Mouse (Mus musculus) left cerebral cortex, adult 11 months (tissue): ENCODE data around the gene Cltc.

ENCODE experiments used
- DNase-seq: peaks from one replicate; pipeline ENCODE4 v3.0.0; 2022; ENCODE audit warnings: low spot score

Gene Cltc

GRCm38 (mm10) chr11:86682861-86683260 is 74.5 kb downstream of the Cltc start:
- DNase-seq = no peak

- DNase-seq = no peak
These were observed 75.9 kb downstream of the Cltc start for GRCm38 (mm10) chr11:86681423-86681822.

GRCm38 (mm10) chr11:86680729-86681128 is 76.6 kb downstream of the Cltc start:
- no peak for DNase-seq

GRCm38 (mm10) chr11:86678957-86679356 is 78.4 kb downstream of the Cltc start:
- DNase-seq = no peak

GRCm38 (mm10) chr11:86675520-86675919 is 81.8 kb downstream of the Cltc start:
- no peak for DNase-seq

GRCm38 (mm10) chr11:86672772-86673171 is 84.6 kb downstream of the Cltc start:
- DNase-seq = no peak

- peak; percentile 58 for DNase-seq
These were observed 86.2 kb downstream of the Cltc start for GRCm38 (mm10) chr11:86671041-86671675.

- DNase-seq = no peak
These were observed 89.2 kb downstream of the Cltc start for GRCm38 (mm10) chr11:86668169-86668568.

- no peak for DNase-seq
These were observed 89.8 kb downstream of the Cltc start for GRCm38 (mm10) chr11:86667553-86667952.

GRCm38 (mm10) chr11:86664406-86664805 is 93.0 kb downstream of the Cltc start:
- DNase-seq = no peak

GRCm38 (mm10) chr11:86663977-86664376 is 93.4 kb downstream of the Cltc start:
- DNase-seq = no peak

- DNase-seq = no peak
These were observed 94.1 kb downstream of the Cltc start for GRCm38 (mm10) chr11:86662986-86663895.

- DNase-seq = no peak
These were observed 99.5 kb downstream of the Cltc start for GRCm38 (mm10) chr11:86657863-86658262.

- DNase-seq = no peak
These were observed 100.4 kb downstream of the Cltc start for GRCm38 (mm10) chr11:86656849-86657567.

GRCm38 (mm10) chr11:86655671-86656070 is 101.7 kb downstream of the Cltc start:
- DNase-seq = no peak

- no peak for DNase-seq
These were observed 103.3 kb downstream of the Cltc start for GRCm38 (mm10) chr11:86654096-86654495.

GRCm38 (mm10) chr11:86653446-86653845 is 103.9 kb downstream of the Cltc start:
- DNase-seq = peak; percentile 54

GRCm38 (mm10) chr11:86652578-86652979 is 104.8 kb downstream of the Cltc start:
- DNase-seq = no peak

- DNase-seq = no peak
These were observed 106.7 kb downstream of the Cltc start for GRCm38 (mm10) chr11:86650676-86651075.

GRCm38 (mm10) chr11:86649542-86649941 is 107.8 kb downstream of the Cltc start:
- no peak for DNase-seq

GRCm38 (mm10) chr11:86647706-86648447 is 109.5 kb downstream of the Cltc start:
- DNase-seq = no peak

GRCm38 (mm10) chr11:86646885-86647459 is 110.4 kb downstream of the Cltc start:
- no peak for DNase-seq
